Mouse (Mus musculus) splenic B cell, adult 2 months (primary cell): Measurements from ENCODE around the gene Mpv17l2.
A peak's percentile ranks its signal among the peaks of the same experiment; 100 is the strongest.

Experiments used
- DNase-seq: peaks from one replicate; pipeline ENCODE4 v3.0.0-alpha.2; 2011; ENCODE audit warnings: low read depth, low spot score
- H3K27me3 ChIP-seq: 2 replicates; pipeline ENCODE4 v1.6.1; 2012; ENCODE audit warnings: mild to moderate bottlenecking, low read length, moderate library complexity, mixed read lengths; ENCODE audit not compliant: control insufficient read depth, poor library complexity, insufficient read depth, severe bottlenecking
- H3K36me3 ChIP-seq: 2 replicates; pipeline ENCODE4 v1.6.1; 2012; ENCODE audit warnings: mild to moderate bottlenecking, low read length, moderate library complexity, mixed read lengths; ENCODE audit not compliant: control insufficient read depth, poor library complexity, insufficient read depth, severe bottlenecking

The Mpv17l2 gene

GRCm38 (mm10) chr8:70796403-70797080 is 35.8 kb upstream of the Mpv17l2 start:
- Histone ChIP-seq H3K36me3 (peaks cover 1% of the 10 kb centered on the region; the same call in 1 of the 2 replicates), H3K27me3 (no peaks in the 10 kb centered on the region)
- no peak for DNase-seq

GRCm38 (mm10) chr8:70795370-70795769 is 34.6 kb upstream of the Mpv17l2 start:
- Histone ChIP-seq H3K27me3 (no peaks in the 10 kb centered on the region), H3K36me3 (peaks cover 1% of the 10 kb centered on the region; the same call in 1 of the 2 replicates)
- DNase-seq: no peak

GRCm38 (mm10) chr8:70794215-70794614 is 33.5 kb upstream of the Mpv17l2 start:
- no peak for DNase-seq
- H3K27me3 ChIP-seq: no peaks in the 10 kb centered on the region
- H3K36me3 ChIP-seq: peaks cover 4% of the 10 kb centered on the region; the same call in 1 of the 2 replicates

DNA sequence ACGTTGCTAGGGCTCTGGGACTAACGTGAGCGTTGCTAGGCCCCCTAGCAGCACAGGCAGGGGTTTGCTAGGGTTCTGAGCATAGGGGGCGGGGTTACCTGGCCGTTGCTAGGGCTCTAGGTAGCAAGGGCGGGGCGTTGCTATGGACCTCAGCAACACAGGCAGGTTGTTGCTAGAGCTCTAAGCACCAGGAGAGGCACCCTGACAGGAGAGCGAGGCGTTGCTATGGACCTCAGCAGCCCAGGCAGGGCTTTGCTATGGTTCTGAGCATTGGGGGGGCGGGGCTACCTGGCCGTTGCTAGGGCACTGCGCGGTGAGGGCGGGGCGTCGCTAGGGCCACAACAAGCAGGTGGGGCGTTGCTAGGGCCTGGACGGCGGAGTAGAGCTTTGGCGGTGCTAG is 32.0 kb upstream of the Mpv17l2 start:
- peaks cover 14% of the 10 kb centered on the region for H3K36me3 ChIP-seq
- no peaks in the 10 kb centered on the region for H3K27me3 ChIP-seq
- peak; percentile 93 for DNase-seq

DNA sequence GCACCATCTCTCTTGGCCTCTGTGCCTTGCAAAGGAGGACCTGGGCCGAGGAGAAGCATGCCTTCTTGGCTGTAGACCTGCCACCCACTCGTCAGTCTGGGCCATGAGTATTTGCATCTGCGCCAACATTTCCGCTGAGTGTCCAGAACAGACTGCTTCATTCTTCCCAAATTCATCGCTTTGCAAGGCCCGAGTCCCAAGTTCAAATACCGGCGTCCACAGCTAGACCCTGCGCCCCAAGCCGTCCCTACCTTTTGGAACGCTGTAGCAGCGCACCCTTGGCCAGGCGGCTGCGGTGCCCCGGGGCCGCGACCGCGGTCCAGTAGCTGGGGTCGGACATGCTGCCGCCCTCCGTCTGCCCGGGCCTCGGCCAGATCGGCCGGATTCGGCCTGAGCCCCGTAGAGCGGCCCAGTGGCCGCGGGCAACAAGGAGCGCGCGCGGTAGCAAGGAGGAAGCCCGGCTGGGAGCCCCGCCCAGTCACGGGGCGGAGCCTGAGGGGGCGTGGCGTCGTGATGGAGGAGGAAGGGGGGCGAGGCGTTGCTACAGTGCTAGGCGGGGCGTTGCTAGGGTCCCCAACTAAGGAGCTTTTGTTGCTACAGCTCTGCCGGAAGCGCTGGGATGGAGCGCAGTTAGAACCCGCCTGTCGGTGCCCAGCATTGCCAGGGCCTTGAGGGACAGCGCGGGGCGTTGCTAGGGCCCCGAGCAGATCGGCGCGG is 31.4 kb upstream of the Mpv17l2 start:
- peak; percentile 98 for DNase-seq
- no peaks in the 10 kb centered on the region for H3K27me3 ChIP-seq
- peaks cover 17% of the 10 kb centered on the region for H3K36me3 ChIP-seq

DNA sequence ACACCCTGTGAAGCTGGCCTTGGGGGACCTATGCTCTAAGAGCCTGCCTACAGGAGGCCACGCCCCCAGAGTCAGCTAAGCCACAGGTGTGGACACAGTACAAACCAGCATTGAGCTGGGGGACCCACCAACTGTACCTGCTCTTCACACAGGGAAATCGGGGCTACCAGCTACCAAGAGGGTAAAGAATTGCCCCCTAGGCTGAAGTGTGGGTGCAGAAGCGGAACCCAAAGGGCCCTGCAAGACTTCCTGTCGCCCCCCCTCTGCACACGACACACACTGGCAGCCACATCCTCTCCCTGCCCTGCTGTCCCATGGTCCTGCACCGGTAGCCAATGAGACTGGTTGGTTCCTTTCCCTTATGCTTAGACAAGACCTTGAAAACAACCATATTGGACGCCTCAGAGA is 30.6 kb upstream of the Mpv17l2 start:
- peak; percentile 84 for DNase-seq
- H3K36me3 ChIP-seq: peaks cover 18% of the 10 kb centered on the region
- no peaks in the 10 kb centered on the region for H3K27me3 ChIP-seq

GRCm38 (mm10) chr8:70790846-70791245 is 30.1 kb upstream of the Mpv17l2 start:
- DNase-seq: no peak
- Histone ChIP-seq H3K36me3 (peaks cover 21% of the 10 kb centered on the region), H3K27me3 (no peaks in the 10 kb centered on the region)

DNA sequence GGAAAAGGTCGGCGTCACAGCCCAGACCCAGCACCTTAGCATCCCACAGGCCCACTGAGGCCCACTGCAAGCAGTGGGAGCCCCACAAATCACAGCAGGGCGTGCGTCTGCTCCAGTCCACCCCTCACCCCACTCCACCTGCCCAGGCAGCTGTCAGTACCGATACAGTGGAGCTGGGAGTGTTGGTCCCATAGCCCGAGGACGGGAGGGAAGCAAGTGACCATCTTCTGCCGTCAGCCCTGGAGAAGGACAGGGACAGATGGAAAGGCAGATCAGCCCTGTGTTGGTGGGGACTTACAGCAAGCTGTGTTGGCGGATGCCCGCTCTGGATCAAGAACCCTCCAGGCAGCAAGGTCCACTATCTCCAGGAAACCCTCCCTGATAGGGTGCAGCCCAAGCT is 28.3 kb upstream of the Mpv17l2 start:
- DNase-seq: no peak
- no peaks in the 10 kb centered on the region for H3K27me3 ChIP-seq
- H3K36me3 ChIP-seq: peaks cover 24% of the 10 kb centered on the region

DNA sequence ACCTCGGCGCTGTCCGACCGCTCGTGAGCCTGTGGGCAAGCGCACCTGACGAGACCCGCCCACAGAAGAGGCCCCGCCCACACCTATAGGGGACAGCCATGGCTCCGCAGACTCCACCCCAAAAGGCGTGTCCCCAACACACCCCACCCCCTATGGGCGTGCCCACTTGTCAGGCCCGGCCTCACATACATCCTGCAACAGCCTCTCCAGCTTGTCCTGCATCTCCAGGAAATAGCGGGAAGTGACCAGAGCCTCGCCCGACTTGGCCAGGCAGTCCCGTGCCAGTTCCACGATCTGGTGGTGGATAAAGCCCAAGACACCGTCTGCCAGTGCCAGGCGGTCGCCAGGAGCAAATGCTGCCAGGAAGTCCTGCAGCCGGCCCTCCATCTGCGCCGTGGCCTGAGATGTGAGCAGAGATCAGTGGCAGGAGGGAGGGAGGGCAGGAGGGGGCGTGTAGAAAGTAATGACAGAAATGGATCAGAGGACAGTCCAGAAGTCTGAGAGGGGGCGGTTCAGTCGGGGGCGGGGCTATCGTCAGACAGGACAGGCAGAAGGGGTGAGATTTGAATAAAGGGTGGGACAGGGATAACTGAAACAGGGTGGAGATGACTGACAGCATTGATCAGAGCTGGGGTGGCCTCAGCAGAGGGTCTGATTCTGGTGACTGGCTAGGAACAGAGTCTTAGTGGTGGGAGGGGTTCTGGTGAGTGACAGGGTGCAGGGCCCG is 27.4 kb upstream of the Mpv17l2 start:
- Histone ChIP-seq H3K27me3 (no peaks in the 10 kb centered on the region), H3K36me3 (peaks cover 29% of the 10 kb centered on the region)
- no peak for DNase-seq

DNA sequence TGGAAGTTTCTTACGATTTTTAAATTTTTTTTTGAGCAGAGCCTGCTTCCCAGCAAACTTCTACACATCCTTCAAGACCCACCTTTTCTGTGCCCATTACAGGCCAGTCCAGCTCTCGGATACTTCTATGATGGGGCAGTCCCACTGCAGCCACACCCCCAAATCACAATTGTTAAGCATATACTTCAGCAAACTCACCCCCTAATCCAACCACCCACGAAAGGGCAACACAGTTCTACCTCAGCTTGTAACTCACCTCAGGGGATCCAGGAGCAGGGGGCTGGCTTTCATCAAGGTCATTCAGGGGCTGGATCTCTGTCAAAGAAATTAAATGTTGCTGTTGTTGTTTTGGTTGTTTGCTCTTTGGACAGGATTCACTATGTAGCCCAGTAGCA is 26.3 kb upstream of the Mpv17l2 start:
- no peak for DNase-seq
- H3K27me3 ChIP-seq: no peaks in the 10 kb centered on the region
- H3K36me3 ChIP-seq: peaks cover 30% of the 10 kb centered on the region

- peaks cover 34% of the 10 kb centered on the region for H3K36me3 ChIP-seq
- DNase-seq: no peak
- no peaks in the 10 kb centered on the region for H3K27me3 ChIP-seq
These were observed 25.7 kb upstream of the Mpv17l2 start for GRCm38 (mm10) chr8:70786291-70787050.

GRCm38 (mm10) chr8:70780093-70780492 is 19.3 kb upstream of the Mpv17l2 start:
- Histone ChIP-seq H3K27me3 (no peaks in the 10 kb centered on the region), H3K36me3 (peaks cover 28% of the 10 kb centered on the region)
- DNase-seq: no peak

GRCm38 (mm10) chr8:70776496-70777444 is 16.0 kb upstream of the Mpv17l2 start, which contains the start of gene Pik3r2:
TSS of gene Pik3r2 (minus strand) at chr8:70776713.
- DNase-seq: peak; percentile 98
- H3K36me3 ChIP-seq: peaks cover 16% of the 10 kb centered on the region
- no peaks in the 10 kb centered on the region for H3K27me3 ChIP-seq
